Mouse (Mus musculus) cerebellum, adult 8-10 months (tissue): Measurements from ENCODE around the gene Hspb2.

Experiments
- DNase-seq: peaks from one replicate; pipeline ENCODE4 v3.0.0; 2022

Gene Hspb2

DNA sequence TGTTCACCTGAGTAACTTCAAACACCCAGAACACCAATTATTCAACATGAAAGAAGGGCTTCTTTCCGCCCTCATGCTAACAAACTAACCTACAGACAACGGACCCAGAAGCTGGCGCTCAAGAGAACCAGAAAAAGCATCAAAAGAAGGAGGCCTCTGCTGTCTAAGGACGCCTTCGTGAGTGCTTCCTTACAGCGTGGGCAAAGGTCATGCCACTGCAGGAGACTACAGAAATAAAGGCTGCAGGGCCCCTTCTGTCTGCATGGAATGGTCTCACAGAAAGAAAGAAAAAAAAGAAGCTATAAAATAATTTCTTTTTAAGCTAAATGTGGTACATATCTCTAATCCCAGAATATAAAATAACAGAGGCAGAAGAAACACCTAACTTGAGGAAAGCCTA lies 47.2 kb downstream of the Hspb2 start:
- no peak for DNase-seq
